Mouse (Mus musculus): ENCODE measurements at regions not wholly inside any gene's neighbourhood (a gene's known extent, or its start where the extent isn't known, plus 50 kb on each side); places are given as distances from the start of the nearest gene placed in this dataset.

DNA sequence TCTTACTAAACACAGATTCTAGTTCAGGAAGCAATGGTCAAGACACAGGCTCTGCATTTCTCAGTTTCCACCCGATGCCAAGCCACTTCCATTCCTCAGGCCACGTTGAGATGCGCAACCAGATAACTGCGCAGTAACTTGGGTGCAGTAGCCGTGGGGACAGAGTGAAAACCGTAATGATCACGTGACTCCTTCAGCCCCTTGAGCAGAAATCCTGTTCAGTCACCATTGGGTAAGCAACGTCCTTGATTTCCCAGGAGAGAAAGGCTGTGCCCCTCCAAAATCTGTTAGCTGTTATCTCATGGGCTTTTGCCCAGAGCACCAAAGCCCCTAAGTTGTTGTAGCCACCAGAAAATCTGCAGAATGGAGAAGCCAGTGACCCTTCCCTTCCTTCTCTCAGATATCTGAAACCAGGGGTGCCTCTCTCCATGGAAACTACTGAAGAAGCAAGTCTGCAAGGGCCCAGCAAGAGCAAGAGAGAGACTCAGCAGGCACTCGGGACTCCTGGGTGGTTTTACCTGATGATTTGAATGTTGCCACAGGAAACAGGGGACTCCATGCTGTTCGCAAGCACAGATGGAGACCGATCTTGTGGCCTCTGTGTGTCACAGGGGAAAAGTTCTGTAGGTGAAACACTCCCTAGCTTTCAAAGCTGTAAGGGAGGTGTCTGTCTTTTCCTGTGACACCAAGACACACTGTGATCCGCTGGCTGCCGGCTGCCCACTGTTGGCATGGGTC lies 126.7 kb downstream of the Lmo4 start:
- no peak for DNase-seq (ENCODE audit: extremely low spot score in 1 of 2, low spot score in 1 of 2)

DNA sequence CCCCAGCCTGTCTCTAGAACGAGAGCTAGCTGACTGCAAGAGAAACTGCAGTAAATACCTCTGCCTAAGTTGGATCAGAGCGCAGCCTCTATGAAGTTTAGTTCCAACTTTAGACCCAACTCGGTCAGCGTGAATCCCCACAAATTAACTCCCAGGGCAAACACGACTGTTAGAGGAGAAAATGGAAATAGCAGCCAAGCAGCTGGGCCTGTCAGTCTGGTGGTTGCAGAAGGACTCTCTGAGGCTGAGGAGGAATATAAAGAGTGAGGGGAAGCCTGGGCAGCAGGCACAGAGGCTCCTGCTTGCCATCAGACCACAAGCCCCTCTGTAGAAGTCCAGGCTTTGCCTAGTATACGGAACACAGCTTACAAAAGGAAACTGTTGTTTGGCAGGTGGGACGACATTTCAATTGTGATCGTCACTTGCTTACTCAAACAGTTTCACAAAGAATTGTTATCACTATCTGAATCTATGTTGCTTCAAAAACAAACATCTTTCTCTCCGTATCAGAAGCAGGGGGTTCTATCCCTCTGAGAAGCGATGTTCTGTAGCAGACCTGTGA lies 135.0 kb downstream of the Lmo4 start:
- DNase-seq (ENCODE audit: extremely low spot score in 1 of 2, low spot score in 1 of 2): no peak

DNA sequence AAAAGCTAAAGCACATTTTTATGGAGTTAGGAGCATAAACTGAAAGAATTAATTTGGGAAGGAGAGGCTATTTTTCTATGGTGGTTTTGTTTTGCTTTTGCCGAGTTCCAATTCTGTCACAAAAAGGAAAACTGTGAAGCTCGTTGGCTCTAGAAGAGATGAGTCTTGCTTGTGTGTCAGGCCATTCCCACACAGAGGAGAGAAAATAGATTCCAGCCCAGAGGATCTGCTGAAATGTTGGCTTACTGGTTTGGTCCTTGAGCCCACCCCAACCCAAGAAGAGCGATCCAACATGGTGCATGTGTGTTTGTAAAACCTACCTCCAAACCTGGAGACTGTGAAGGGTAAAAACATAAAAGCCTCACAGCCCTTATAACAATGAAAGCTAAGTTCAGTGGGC lies 138.0 kb downstream of the Lmo4 start:
- peak; percentile 4 to 16 for DNase-seq (ENCODE audit: extremely low spot score in 1 of 2, low spot score in 1 of 2)

DNA sequence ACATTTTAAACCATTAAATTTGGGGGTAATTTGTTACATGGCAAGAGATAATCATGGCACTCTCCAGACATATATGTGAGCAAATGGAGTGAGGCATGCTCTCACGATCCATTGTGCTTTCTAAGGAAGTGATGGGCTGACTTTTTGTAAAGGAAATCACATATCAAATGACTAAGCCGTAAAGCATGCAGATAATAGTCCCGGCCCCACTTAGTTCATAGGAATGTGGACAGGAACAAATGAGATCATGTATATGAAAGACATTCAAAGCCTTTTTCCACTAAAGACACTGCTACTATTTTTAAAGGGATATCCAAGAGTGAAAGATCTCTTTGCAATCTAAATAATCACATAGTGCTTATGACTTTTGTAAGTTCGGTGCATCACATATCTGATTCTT lies 146.9 kb downstream of the Lmo4 start:
- DNase-seq (ENCODE audit: extremely low spot score in 1 of 2, low spot score in 1 of 2): no peak

DNA sequence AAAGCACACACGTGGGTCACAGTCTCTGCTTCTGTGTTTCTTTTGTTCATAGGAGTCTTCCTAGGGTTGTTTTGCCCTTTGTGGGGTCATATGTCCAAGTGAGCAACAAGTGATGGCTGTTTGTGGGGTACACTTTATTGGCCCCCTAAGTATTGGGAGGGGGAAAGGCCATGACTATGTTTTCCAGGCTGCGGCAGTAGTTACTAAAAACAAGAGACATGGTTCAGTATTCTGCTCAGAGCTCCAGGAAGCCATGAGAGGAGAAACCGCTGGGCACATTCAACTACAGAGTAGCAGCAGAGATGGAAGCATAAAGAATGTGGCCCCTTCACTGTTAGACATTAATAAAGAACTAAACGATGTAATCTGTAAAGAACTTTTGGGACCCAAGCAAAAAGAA lies 154.7 kb downstream of the Lmo4 start:
- DNase-seq (ENCODE audit: extremely low spot score in 1 of 2, low spot score in 1 of 2): no peak

DNA sequence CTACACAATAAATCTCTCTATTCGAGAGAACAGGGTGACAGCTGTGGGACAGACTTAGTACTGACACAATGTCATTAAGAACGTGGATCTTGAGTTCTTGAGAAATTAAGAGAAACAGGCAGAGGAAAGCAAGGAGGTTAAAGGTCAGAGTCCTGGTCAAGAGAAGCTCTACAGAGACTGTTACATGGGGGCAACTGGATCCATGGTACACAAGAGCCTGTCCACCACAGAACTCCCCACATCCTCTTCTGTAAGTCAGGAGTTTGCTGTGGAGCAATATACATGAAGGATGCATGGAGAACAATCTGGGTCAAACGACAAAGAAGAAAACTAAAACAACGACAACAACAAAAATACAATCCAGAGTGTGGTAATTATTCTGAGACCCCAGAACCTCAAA lies 155.8 kb downstream of the Lmo4 start:
- no peak for DNase-seq (ENCODE audit: extremely low spot score in 1 of 2, low spot score in 1 of 2)

DNA sequence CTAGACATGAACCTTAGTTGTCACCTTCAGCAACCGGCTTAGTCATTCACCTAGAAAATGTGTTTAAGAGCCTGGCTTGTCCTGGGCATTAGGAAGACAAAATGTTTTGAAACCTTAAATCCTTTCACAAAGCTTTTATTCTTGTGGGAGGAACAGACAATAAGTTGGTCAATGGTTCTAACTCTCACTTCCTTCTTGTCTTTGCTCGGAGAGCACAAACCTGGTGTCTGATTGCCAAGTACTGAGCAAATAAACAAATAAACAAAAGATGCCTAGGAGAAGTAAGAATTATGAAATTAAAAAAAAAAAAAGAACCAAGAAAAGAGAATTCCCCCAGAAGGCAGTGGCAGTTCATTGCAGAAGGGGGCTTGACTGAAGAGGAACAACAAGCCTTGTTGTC lies 160.7 kb downstream of the Lmo4 start:
- DNase-seq (ENCODE audit: extremely low spot score in 1 of 2, low spot score in 1 of 2): no peak

DNA sequence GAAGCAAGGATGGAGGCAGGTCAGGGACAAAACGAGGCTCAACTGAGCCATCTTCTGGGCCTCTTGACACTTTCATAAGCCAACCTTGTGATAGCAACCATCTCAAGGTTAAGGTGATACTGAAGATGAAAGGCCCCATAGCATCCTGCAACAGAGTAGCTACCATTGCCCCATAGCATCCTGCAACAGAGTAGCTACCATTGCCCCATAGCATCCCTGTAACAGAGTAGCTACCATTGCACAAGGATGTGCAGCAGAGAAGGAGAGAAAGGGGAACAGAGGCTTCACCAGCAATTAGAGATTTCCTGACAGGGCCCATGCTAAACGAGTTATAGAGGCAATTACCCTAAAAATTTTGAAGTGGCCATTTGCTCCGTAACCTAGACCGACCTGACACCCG lies 163.2 kb downstream of the Lmo4 start:
- DNase-seq (ENCODE audit: extremely low spot score in 1 of 2, low spot score in 1 of 2): no peak

DNA sequence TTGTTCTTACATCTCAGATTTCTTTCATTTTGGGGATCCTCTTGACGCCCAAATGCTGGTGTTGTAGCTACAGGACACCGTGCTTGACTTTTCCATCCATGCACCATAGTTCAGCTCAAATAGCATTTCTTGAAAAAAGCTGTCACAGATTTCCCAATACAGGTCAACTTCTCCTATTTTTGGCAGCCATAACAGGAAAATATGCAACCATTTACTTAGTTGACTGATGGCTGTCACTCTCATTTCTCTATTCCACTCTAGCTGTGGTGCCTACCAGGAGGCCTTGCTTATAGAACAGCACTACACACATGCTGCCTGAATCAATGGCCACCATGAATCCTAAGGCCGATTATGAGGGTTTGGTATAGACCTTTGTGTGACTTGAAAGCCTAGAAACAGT lies 165.5 kb downstream of the Lmo4 start:
- DNase-seq (ENCODE audit: extremely low spot score in 1 of 2, low spot score in 1 of 2): no peak

DNA sequence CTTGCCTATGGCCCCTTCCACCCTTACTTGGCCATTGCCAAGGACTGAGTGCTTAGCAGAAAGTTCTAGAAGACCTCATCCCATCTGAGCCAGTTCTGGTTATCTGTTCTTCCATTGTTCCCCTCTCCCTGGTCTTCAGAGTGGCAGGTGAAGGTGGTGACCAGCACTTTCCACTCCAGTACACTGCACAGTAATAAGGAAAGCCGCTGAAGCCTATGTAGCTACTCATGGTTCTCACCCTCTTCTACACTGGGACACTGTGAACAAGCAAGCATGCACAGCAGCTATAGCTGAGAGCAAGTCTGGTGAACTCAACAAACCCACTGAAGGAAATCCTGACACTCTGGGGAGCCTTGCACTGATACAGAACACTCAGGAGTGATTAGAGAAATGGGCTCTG lies 175.4 kb downstream of the Lmo4 start:
- no peak for DNase-seq (ENCODE audit: extremely low spot score in 1 of 2, low spot score in 1 of 2)

DNA sequence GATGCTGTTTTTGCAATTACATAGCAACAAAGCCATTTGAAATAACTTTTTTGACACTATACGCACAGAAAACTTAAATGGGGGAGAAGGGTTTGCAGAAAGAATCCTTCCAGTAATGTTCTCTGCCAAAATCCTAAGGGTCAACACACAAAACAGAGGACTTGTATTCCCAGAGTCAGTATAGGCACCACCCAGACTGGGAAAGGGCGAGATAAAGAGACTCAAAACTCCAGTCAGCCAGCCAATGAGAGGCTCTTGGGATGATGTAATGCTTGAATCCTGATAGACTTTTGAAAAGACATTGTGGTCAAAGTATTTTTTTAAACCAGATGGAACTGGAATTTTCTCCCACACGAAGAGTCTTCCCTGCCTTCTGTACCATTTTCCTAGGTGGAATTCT lies 175.9 kb downstream of the Lmo4 start:
- no peak for DNase-seq (ENCODE audit: extremely low spot score in 1 of 2, low spot score in 1 of 2)

DNA sequence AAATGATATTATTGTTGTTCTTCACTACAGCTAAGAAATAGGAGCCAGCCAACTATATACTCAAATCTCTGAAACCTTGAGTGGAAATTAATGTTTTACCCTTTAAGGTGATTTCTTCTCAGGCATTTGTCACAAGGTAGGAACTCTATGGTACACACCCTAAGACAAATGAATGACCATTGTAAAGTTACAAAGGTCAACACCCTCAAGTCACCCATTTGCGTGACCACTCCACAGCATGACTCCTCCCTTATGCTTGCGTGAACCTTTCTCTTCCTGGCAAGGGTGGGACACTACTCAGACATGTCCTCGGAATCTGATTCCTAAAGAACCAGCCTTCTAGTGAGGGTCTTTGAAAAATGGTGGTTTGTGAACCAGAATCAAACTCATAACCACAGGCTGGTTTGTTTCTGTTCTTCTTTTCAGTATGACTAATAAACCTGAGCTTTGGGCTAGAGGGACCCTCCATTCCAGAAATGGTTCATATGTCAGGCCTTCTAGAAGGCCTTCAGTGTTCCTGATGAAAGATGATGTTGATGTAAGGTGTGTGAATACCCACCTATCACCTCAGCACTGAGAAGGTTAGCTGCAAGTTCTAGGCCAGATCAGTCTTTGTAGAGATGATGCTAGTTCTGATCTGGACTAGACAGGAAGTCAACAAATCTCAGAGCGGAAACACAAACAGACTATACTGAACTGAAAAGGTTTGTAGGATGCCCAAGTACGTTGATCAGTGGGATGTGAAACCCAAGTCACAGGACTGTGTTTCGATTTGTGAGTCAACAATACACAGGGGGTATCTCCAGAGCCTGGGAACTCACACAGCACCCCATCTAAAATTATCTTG lies 177.7 kb downstream of the Lmo4 start:
- no peak for DNase-seq (ENCODE audit: extremely low spot score in 1 of 2, low spot score in 1 of 2)

DNA sequence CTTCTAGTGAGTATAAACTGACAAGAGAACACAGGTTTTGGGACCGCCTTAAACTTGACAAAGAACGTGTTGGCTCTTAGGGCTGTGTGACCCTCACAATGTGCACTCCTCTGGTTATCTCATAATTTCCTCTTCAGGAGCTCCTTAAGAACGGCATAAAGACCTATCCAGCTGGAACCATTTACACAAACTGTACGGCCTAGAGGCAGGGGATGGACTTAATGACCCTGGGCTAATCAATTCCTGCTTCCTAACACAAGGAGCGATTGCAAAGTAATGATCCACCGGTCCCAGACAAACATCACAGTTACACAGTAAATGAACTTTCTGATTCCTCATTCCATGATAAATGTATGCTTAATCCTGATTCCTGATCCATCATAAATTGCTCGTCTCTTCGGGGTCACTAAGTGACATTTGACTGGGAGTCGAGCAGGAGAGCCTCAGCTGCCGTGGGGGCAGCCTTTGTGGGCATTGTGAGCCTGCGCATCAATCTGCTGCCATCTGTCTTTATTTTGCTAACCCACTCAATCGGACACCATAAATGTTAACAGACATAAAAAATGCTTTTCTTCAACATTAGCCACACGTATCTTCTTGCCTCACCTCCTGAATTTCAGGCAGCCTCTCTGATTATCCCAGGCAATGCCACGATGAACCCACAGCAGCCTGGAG lies 179.4 kb downstream of the Lmo4 start:
- DNase-seq (ENCODE audit: extremely low spot score in 1 of 2, low spot score in 1 of 2): no peak

DNA sequence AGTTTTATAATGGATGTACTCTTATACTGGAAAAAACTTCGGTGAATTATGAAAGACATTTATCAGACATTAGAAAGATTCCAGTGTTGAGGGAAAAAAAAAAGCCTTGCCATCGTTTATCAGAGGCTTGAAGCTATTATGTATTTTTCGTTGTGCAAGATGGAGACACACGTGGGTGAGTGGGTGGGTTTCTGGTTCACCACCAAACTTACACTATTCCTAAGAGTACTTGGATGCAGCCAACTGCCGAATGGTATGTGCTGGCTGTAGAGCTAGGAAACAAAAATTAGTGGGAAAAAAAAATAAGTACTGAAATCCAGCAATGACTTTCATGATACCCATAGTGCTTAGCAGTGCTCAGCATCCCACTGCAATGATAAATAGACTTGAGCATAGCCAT lies 180.8 kb downstream of the Lmo4 start:
- no peak for DNase-seq (ENCODE audit: extremely low spot score in 1 of 2, low spot score in 1 of 2)

DNA sequence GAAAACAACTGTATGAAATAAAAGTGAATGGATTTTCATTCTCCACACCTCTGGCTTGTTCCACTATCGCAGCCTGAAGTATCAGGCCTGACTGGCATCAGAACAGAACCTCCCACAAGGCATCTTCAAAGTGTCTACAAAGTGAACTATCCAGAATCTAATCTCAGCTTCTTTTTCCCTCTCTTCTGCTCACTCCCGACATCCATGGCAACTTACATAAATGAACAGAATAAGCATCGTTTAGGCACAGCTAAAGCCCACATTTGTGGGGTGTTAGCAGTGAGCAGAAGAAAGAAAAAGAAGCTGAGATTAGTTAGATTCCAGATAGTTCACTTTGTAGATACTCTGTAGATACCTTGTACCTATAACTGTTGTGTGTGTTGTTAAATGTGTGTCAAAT lies 182.0 kb downstream of the Lmo4 start:
- peak in 1 of 2 experiments; percentile 24 for DNase-seq (ENCODE audit: extremely low spot score in 1 of 2, low spot score in 1 of 2)

DNA sequence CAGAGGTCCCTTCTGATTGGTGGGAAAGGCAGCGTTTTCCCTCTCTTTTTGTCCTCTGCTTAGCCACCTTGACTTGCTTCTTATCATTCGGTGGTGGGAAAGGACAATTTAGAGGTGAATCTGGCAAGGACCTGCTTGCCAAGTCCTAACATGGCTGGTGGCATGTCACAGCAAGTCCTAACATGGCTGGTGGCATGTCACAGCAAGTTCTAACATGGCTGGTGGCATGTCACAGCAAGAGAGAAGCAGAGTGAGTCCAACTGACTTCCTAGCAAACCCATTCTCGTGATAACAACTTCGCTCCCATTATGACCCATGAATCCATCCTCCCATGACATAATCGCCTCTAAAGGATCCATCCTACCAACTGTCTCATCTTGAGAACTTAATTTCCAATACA lies 183.1 kb downstream of the Lmo4 start:
- no peak for DNase-seq (ENCODE audit: extremely low spot score in 1 of 2, low spot score in 1 of 2)

DNA sequence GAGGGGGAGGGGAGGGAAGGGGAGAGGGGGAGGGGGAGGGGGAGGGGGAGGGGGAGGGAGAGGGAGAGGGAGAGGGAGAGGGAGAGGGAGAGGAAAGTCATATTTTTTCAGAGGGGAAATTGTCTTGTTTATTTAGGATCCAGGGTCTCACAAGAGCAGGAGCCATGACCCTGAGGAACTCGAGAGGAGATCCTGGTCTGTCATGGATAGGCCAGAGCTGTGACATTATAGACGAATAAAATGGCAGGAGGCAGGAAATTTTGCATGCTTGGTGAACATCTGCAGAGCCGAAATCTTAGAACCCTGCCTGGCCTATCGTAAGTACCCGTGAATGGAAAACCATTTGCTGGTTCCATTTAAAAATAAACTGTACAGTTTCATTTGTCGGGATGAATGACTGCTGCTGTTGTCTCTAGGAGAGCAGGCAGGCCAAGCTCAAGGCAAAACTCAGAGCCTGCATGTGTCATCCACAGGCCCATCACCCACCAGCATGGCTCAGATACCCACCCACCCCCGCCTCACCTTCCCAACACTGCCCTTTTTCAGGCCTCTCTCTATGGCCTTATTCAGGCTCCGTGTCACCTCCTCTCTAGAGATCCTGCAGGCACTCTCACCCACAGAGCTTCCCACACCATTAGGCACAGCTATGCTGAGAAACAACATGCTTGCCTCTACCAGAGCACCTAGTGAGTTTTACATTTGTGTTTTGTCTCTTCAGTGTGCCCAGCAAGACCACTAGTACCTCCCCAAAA lies 184.7 kb downstream of the Lmo4 start:
- no peak for DNase-seq (ENCODE audit: extremely low spot score in 1 of 2, low spot score in 1 of 2)

DNA sequence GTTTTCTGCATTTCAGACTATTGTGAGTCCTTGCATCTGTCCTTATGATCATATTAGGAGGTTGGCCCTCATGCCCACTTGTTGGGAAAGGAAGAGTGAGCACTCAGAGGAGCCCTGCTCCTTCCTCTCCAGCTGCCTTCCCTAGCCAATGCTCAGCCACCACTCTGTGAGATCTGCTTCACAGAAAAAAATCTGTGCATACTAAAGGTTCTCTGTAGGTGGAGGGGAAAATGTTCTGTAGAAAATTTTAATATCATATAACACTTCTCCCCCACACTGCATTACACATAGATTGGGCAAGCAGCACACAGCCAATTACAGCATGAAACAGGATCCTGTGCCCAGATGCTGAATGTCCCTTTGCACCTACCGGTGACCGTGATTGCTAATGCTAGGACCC lies 185.7 kb downstream of the Lmo4 start:
- peak; percentile 33 to 66 for DNase-seq (ENCODE audit: extremely low spot score in 1 of 2, low spot score in 1 of 2)

DNA sequence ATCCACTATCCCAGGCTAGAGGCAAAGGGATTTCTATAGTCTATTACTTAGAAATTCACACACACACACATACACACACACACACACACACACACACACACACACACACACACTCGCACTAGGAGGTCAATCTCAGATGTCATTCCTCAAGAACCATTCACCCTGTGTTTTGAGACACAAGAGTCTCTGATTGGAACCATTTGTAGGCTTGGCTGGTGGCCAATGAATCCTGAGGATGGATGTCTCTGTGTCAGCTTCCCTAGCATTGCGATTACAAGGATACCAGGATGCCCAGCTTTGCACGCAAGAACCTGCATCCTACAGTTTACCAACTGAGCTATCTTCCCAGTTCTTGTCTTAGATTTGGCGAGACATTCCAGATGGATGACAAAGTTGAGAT lies 186.5 kb downstream of the Lmo4 start:
- no peak for DNase-seq (ENCODE audit: extremely low spot score in 1 of 2, low spot score in 1 of 2)

DNA sequence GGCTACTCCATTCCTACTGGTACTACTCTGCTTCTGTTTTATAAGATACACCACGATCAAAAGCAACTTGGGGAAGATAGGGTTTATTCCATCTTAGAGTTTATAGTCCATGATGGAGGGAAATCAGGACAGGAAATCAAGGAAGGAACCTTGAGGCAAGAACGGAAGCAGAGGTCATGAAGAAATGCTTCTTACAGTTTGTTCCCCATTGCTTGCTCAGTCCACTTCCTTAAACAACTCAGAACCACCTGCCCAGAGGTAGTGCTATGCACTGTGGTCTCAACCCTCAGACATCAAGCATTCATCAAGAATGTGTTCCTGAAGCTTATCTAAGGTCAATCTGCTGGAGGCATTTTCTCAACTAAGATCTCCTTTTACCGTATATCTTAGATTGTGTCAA lies 189.8 kb downstream of the Lmo4 start:
- DNase-seq (ENCODE audit: extremely low spot score in 1 of 2, low spot score in 1 of 2): no peak
